Mouse (Mus musculus) heart, adult 9 months (tissue): ENCODE data around the gene Akt1s1.
A peak's percentile ranks its signal among the peaks of the same experiment; 100 is the strongest.

Experiments used
- DNase-seq, 2 experiments: peaks; one replicate each; pipeline ENCODE4 v3.0.0; 2022; ENCODE audit warnings: low spot score in 2 of 2

The Akt1s1 gene

DNA sequence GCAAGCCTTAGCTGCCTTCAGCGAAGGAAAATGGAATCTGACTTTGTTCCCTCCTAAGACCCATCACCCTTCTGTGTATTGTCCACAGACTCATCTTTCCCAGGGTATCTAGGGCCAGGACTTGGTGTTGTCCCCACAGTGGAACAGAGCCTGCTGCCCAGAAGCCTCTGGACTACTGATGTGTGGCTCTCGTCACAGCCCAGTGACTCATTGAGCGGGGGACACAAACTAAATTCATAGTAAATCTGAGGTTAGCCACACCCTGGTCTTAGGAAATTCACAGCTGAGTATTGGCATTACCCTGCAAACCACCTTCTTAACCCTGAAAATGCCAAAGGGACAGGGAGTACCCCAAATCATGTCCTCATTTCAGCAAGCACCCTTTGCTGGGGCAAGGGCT lies 22.0 kb upstream of the Akt1s1 start:
- no peak for DNase-seq

- DNase-seq, result no peak
Measured at GRCm38 (mm10) chr7:44828706-44829105, 20.1 kb upstream of the Akt1s1 start.

- DNase-seq, result no peak
Measured at GRCm38 (mm10) chr7:44832763-44833162, 16.0 kb upstream of the Akt1s1 start.

DNA sequence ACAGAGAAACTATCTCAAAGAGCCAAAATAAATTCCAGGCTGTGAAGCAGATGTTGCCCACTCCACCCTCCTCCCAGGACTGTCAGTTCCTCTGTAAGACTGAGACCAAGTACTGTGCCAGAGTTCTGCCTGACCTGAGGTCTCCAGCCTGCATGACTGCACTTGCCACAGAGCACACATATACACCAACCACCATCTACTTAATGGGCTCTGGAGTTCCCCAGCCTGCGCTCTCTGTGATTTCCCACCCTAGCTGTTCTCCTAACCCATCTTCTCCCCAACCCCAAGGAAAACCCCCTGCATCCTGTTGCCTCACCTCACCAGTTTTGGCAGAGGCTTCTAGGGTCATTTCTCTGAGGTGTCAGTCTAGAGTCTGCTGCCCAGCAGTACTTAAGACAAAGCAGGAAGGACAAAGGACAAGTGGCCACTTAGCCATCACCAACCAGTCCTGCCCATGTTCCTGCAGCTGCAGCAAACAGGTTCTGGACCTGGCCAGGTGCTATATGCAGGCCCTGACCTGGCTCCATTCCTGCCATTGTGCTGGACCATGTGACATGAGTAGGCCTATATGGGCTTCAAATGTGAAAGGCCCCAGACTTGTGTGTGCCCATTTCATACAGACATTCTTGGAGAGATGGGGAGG lies 13.3 kb upstream of the Akt1s1 start:
- DNase-seq, result no peak

DNA sequence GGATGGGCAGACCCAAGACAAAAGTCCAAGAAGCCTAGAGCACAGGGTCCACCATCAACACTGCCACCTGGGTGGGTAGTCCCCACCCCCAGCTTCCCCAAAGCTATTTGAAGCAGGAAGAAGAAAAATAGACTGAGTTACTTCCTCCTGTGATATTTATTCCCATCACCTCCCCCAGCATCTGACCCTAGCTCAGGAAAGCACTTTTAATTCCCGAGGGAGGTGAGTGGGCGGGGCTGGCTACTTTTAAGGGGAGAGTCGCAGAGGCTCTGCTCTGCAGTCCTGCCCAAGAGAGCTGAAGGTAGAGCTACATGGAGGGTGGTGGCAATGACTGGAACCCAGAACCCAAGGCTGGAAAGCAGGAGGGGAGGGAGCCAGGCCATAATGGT lies 12.8 kb upstream of the Akt1s1 start:
- DNase-seq, result no peak

DNA sequence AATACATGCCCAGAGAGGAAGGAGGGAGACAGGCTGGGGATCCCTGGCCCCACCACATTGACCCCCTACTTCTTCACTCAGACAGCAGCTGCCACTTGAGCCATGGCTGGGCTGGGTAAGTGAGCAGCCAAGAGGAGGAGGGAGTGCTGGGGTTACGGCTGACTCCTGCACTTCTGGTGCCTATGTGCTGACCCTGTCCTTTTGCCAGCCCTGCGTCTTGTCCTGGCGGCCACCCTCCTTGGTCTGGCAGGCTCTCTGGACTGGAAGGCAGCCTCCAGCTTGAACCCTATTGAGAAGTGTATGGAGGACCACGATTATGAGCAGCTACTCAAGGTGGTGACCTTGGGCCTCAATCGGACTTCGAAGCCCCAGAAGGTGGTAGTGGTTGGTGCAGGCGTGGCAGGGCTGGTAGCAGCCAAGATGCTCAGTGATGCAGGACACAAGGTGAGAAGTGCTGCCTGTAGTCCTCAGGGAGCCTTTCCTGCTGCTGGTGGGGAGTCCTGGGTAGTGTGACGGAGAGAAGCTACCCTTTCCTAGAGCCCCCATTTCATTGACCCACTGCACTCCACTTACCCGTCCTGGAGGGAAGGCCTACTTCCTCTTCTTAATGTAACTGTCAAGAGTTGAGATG lies 12.3 kb upstream of the Akt1s1 start:
- no peak for DNase-seq

DNA sequence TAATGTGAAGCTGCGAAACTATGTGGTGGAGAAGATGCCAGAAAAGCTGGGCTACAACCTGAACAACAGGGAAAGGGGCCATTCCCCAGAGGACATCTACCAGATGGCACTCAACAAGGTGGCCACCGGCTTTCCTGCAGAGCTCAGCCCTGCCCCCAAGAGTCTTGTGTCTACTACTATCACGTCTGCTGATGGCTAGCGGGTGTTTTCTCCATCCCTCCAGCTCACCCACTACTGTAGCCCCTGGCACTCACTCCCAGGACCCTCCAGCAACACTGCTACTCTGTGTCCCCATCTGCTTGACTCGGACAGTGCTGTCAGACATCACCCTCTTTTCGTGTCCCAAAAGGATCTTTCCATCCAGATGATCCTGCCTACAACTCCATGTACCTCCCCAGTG lies 10.7 kb upstream of the Akt1s1 start:
- no peak for DNase-seq

- DNase-seq, result no peak
Measured at GRCm38 (mm10) chr7:44839171-44839490, 9.7 kb upstream of the Akt1s1 start.

DNA sequence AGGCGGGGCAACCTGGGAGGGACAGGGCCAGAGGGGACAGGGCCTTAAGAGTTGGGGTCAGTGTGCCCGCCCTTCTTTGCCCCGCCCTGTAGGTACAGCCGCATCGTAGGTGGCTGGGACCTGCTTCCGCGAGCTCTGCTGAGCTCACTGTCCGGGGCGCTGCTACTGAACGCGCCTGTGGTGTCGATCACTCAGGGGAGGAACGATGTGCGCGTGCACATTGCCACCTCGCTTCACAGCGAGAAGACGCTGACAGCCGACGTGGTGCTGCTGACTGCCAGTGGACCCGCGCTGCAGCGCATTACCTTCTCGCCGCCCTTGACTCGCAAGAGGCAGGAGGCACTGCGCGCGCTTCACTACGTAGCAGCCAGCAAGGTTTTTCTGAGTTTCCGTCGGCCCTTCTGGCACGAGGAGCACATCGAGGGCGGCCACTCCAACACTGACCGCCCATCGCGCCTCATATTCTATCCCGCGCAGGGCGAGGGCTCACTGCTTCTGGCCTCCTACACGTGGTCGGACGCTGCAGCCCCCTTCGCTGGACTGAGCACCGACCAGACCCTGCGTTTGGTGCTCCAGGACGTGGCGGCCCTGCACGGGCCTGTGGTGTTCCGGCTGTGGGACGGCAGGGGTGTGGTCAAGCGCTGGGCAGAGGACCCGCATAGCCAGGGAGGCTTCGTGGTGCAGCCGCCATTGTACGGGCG lies 9.2 kb upstream of the Akt1s1 start:
- no peak for DNase-seq

DNA sequence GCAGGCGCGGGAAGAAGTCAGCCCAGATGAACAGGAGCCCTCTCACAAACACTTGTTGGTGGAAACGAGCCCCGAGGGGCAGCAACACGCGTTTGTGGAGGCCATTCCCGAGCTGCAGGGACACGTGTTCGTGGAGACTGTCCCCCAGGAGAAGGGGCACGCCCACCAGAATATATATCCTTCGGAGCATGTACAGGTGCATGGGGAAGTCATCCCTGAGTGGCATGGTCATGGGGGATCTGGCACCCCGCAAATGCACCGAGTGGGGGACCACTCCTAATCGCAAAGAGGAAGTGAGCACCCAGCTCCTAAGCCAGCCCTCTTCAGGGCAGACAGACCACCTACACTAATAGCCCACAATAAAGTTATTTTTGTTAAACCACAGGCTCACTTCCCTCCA lies 8.4 kb upstream of the Akt1s1 start:
- DNase-seq, result no peak

GRCm38 (mm10) chr7:44841825-44842463 lies 6.8 kb upstream of the Akt1s1 start:
- DNase-seq, result no peak

DNA sequence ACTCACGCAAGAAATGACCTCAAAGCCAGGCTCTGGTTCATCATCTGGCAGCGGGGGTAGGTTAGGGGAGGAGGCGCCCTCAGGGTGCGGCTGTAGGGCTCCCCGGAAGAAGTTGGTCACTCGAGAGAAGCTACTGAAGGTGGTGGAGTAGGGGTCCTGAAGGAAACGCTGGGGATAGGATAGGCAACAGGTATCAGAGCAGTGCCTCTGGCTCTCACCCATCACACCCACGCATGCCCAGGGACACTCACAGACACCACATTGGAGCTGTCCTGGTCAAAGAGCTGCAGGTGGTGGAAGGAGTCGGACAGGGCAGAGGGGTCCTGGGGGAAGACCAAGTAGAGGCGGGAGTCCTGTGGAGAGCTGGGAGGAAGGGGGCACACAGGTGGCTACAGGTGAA lies 3.8 kb upstream of the Akt1s1 start:
- no peak for DNase-seq

DNA sequence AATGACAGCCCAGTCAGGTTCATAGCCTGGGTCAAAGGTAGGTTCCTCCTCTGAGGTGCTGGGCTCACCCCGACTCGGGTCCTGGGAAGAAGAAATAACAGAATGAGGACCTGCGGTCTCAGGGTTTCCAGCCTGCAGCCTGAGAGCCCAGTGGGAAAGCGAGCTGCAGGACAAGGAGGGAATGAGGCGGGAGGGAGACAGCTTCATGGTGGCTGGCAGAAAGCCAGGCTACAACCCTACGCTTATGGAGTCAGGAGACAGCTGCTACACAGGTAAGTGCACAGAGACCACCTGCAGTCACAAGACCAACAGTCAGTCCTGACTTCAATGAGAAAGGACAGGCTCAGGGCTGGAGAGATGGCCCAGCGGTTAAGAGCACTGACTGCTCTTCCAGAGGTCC lies 2.0 kb upstream of the Akt1s1 start:
- no peak for DNase-seq

DNA sequence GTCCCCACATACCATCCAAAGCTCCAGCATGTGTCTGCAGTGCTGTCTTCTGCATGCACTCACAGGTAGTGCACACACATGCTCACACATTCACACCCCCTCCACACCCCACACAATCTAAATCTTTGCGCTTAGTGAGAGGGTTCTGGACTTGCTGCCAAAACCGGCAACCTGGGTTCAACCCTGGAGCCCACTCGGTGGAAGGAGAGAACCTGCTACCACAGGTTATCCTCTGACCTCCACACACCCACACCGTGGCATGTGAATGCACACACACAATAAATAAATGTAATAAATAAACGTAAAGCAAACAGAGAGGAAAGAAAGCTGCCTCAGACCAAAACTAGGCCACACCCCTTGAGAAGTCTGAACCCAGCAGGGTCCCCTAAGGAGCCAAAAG lies 1.0 kb upstream of the Akt1s1 start:
- no peak for DNase-seq

- DNase-seq, result peak; percentile 89 to 94
Measured at GRCm38 (mm10) chr7:44849416-44850111, 773 bp downstream of the Akt1s1 start.

DNA sequence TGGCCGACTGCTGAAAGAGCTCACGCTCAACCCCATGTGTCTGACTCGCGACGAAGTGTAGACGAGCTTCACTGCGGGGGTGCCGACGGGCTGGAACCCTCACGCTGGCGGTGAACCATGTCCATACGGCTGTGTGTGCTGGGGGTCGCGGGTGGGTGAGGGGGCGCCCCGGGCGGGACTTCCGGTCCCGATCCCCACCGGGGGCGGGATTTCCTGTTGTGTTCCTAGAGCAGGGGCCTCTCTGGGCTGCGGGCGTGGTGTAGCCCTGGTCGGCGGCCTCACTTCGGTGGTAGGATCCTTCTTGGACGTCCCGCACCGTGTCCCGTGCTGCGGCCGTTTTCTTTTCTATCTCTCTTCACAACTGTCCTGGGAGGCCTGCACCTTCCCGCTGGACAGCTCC lies 1.4 kb downstream of the Akt1s1 start:
- no peak for DNase-seq

- DNase-seq, result no peak
Measured at GRCm38 (mm10) chr7:44850789-44851624, 2.2 kb downstream of the Akt1s1 start.

DNA sequence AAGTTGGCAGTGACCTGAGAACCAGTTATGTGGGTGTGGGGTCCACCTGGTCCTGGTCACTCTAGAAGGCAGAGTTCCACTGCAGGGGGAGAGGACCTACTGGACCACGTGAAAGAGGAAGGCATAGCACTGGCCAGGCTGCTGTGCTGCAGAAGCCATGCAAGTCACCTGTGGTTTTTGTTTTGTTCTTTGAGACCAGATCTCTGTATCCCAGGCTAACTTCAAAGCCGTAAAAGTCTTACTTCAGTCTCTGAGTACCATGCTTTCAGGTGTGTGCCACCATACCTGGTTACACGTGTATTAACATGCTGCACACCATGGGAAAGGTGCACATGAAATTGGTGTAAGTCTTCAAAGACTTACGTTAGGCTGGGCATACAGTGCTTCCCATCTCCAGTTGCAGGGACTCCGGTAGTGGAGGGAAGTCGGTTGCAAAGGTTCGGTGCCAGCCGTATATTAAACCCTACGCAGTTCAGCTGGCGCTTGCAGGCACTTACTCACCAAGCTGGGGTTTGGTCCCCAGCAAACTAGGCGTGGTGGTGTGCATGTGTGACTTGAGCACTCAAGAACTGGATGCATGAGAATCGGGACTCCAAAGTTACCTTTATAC lies 2.9 kb downstream of the Akt1s1 start:
- no peak for DNase-seq

DNA sequence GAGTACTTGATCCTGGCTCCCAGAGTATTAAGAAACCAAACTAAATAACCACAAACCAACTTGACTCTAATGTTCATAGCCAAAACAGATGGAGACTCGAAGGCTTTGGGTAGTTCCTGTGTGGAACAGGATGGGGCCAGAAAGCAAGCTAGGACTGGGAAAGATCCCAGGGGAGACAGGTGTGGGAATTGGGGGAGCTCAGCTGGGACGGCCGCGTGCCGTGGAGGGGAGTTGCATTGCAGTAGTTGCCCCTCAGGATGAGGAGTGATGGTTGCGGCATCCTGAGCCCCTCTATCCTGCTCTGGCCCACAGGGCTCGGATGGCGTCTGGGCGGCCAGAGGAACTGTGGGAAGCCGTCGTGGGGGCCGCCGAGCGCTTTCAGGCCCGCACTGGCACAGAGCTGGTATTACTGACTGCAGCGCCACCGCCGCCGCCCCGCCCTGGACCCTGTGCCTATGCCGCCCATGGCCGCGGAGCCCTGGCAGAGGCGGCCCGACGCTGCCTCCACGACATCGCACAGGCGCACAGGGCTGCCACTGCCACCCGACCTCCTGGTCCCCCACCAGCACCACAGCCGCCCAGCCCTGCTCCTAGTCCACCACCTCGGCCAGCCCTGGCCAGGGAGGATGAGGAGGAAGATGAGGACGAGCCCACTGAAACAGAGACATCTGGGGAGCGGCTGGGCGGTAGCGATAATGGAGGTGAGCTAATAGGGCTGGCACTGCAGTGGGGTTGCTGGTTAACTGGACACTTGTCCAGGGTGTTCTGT lies 3.7 kb downstream of the Akt1s1 start:
- DNase-seq, result no peak

DNA sequence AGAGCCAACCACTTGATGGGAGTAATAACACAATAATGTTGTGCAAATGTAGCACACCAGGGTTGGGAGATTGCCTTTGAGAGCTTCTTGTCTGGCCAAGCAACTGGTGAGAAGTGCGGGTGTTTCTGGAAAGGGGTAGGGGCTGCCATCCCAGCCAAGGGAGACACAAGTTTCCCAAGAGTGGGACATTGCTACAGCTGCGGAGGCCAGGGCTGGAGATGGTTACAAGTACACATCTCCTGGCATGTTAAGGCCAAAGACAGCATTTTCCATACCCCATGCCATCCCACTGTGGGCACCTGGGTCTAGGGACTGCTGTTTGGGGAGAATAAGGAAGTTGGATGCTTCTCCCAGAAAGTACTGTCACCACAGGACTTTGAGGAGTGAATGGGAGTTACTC lies 4.3 kb downstream of the Akt1s1 start:
- DNase-seq, result no peak
